Mouse (Mus musculus): ENCODE results near the gene Nol3.

Gene Nol3

GRCm38 (mm10) chr8:105263244-105263912 is 12.6 kb upstream of the Nol3 start:
- no peak for DNase-seq (ENCODE audit: extremely low spot score, low read depth, low spot score)

GRCm38 (mm10) chr8:105264024-105264982 is 11.6 kb upstream of the Nol3 start, which contains the start of the genes Tradd and Fbxl8:
Gene Tradd (minus strand): TSS chr8:105264609.
Gene Fbxl8 (plus strand): TSS chr8:105264648.
- no peak for DNase-seq (ENCODE audit: extremely low spot score, low read depth, low spot score)

GRCm38 (mm10) chr8:105265128-105265527 is 10.8 kb upstream of the Nol3 start:
- DNase-seq (ENCODE audit: extremely low spot score, low read depth, low spot score): no peak

- DNase-seq (ENCODE audit: extremely low spot score, low read depth, low spot score): no peak
Observed at GRCm38 (mm10) chr8:105266775-105267174, 9.2 kb upstream of the Nol3 start.

- no peak for DNase-seq (ENCODE audit: extremely low spot score, low read depth, low spot score)
Observed at GRCm38 (mm10) chr8:105268342-105269074, 7.4 kb upstream of the Nol3 start.

GRCm38 (mm10) chr8:105269075-105269458 is 6.9 kb upstream of the Nol3 start:
- DNase-seq (ENCODE audit: extremely low spot score, low read depth, low spot score): no peak

GRCm38 (mm10) chr8:105269461-105269947 is 6.4 kb upstream of the Nol3 start, which contains the start of gene Hsf4:
Gene Hsf4 (plus strand): TSS chr8:105269801.
- DNase-seq (ENCODE audit: extremely low spot score, low read depth, low spot score): no peak

GRCm38 (mm10) chr8:105270101-105270915 is 5.6 kb upstream of the Nol3 start:
- no peak for DNase-seq (ENCODE audit: extremely low spot score, low read depth, low spot score)

- no peak for DNase-seq (ENCODE audit: extremely low spot score, low read depth, low spot score)
Observed at GRCm38 (mm10) chr8:105270916-105271186, 5.1 kb upstream of the Nol3 start.

GRCm38 (mm10) chr8:105275387-105275786 is 553 bp upstream of the Nol3 start:
- DNase-seq (ENCODE audit: extremely low spot score, low read depth, low spot score): no peak

- DNase-seq (ENCODE audit: extremely low spot score, low read depth, low spot score): no peak
Observed at GRCm38 (mm10) chr8:105276292-105277120, 566 bp downstream of the Nol3 start.

- DNase-seq (ENCODE audit: extremely low spot score, low read depth, low spot score): no peak
Observed at GRCm38 (mm10) chr8:105278911-105279334, 3.0 kb downstream of the Nol3 start.

- DNase-seq (ENCODE audit: extremely low spot score, low read depth, low spot score): no peak
Observed at GRCm38 (mm10) chr8:105280567-105280966, 4.6 kb downstream of the Nol3 start.

- DNase-seq (ENCODE audit: extremely low spot score, low read depth, low spot score): no peak
Observed at GRCm38 (mm10) chr8:105281821-105282220, 5.9 kb downstream of the Nol3 start.

- no peak for DNase-seq (ENCODE audit: extremely low spot score, low read depth, low spot score)
Observed at GRCm38 (mm10) chr8:105282239-105282638, 6.3 kb downstream of the Nol3 start.

GRCm38 (mm10) chr8:105283074-105283473 is 7.1 kb downstream of the Nol3 start:
- DNase-seq (ENCODE audit: extremely low spot score, low read depth, low spot score): no peak

- no peak for DNase-seq (ENCODE audit: extremely low spot score, low read depth, low spot score)
Observed at GRCm38 (mm10) chr8:105285514-105285913, 9.6 kb downstream of the Nol3 start.

GRCm38 (mm10) chr8:105286907-105287306 is 11.0 kb downstream of the Nol3 start:
- DNase-seq (ENCODE audit: extremely low spot score, low read depth, low spot score): no peak

GRCm38 (mm10) chr8:105288231-105288630 is 12.3 kb downstream of the Nol3 start:
- DNase-seq (ENCODE audit: extremely low spot score, low read depth, low spot score): no peak
